Mouse (Mus musculus) layer of hippocampus, adult 2 months (tissue): ENCODE results near the gene Ralgps1. TPM values are rescaled to one million over a fixed set of nuclear protein-coding genes. Genes with fewer than 3 reads are reported as not detected.

Experiments used
- DNase-seq, 2 experiments: peaks; one replicate each; pipeline ENCODE4 v3.0.0; 2022; ENCODE audit warnings: low spot score in 2 of 2
- H3K27ac ChIP-seq: fragments of 200-600 bp; 2 replicates; pipeline ENCODE4 v1.8.1; 2022
- H3K4me3 ChIP-seq: fragments of 200-600 bp; 2 replicates; pipeline ENCODE4 v1.8.1; 2022; ENCODE audit warnings: mild to moderate bottlenecking
- CTCF ChIP-seq: fragments of 200-600 bp; conservative IDR thresholded peaks from 2 replicates; pipeline ENCODE4 v1.8.1; 2022; ENCODE audit warnings: antibody characterized with exemption, mild to moderate bottlenecking, moderate library complexity
- total RNA-seq, 2 experiments: library from RNA; stranded (reverse); gene quantifications; 2 replicates each; pipeline ENCODE4 v1.2.3; 2021

Gene Ralgps1
- total RNA-seq, 2 experiments from 2014 or later = 68.2 TPM

DNA sequence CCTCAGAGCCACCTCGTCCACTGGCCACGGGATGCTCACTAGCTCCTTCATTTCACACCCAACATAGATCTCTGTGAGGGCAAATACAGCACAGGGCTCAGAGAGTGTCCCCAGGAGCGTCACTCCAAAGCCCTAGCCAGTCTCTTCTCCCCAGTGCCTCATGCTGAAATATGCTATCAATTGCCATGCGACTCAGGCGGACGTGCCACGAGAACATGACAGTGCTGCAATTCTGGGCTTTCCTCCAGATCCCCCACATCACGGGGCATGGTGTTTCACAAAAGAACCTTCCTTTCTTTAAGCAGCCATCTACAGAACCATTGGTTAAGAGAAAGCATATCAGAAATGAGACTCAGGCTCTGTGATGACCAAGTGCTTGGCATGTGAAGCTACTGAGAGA, 110.5 kb downstream of the Ralgps1 start:
- no peak overlapping the region for H3K4me3 ChIP-seq
- H3K27ac ChIP-seq = peak overlapping the region; percentile 6; the same call in 1 of the 2 replicates

DNA sequence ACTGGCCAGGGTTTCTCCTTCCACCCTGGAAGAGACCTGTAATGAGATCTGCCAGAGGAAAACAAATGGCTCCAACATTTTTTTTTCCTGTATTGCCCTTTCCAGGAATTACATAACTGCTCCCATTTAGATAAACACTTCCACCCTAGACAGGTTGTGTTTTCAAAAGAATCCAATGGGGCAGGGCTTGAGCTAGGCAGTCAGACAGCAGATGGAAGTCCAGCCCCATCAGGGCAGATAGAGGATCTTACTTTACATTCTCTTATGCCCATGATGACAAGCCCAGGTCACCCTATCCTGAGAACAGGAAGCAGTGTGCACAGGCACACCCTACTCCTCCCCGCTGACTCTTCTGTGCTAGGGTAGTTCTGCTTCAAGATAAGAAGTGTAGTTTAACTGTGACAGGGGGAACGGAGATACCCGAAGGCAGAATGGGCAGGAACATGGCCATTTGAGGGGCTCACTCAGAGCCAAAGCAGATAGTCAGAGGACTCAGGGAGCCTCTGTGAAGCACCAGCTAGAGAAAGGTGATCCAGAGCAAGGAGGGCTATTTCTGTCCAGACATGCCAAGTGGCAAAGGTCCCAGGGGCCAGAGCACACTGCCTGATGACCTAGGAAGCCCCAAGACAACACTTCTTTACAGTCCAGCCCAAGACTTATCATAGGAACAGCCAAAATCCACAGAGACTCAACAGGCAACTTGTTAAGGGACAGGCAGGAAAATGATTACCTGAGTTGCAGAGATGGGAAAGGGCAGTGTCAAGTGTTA, 114.3 kb downstream of the Ralgps1 start:
- TF ChIP-seq CTCF = no peak
- no peak overlapping the region for H3K4me3 ChIP-seq
- peak overlapping the region; percentile 65; the same call in 1 of the 2 replicates for H3K27ac ChIP-seq
- DNase-seq = no peak

More for the DNA sequence above, 110.5 kb downstream of the Ralgps1 start:
- peak; percentile 63 to 72 for DNase-seq
- no peak for TF ChIP-seq CTCF

DNA sequence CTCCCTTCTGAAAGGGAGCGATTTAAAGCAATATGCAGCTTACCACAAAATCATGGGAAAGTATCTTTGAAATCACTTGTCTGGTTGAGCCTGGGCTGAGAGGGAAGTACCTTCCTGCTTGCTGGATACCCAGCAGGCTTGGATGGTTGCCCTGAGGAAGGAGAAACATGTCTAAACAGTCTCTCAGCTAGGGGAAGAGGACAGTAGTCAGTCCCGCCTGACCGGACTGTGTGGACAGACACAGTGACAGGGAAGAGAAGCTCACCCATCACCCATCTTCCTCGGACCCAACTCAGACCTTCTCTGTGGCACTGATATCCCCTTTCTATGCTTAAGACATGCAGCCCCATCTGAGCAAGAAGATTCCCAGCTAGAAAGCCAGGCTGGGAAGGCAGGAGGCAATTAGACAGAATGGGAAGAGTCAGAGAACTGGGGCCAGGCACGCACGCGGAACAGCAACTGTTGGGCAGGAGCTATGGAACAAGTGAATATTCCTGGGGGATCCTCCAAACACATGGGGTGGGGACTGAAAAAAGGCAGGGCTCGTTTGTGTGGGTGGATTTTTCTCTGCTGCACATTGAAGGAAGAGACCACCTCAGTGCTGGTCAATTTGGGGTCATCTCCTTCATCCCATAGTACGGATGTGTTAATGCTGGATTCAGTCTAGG, 116.8 kb downstream of the Ralgps1 start:
- H3K27ac ChIP-seq = no peak overlapping the region
- TF ChIP-seq CTCF = no peak

DNA sequence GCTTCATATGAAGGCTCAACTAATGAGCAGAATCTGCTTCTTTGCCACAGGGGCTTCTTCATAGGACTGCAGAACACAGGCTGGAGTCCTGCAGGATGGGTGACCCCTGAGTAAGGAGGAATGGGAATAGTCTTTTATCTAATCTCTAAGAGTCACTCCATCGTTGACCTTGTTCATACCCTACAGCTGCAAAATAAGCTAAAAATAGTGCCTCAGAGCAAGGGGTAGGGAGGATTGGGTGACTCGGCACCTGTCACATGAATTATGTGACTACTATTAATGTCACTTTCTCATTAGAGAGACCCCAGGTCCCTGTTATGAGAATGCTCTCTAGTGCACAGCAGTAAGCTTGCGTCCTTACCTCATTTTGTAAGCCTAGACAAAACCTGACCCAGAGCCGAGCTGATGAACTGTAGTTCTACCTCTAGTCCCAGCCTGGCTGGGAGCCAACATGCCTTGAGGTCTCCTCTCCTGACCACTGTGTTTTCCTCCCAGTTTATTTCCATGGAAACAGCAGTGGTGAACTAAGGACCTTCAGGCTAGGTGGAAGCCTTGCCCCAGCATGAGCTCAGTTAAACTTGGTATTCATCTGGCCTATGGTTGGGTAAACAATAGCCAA, 117.6 kb downstream of the Ralgps1 start:
- no peak for TF ChIP-seq CTCF
- no peak for DNase-seq
- 0 out of 2 replicates have a peak overlapping the region, but pooled peaks have one; percentile 4 for H3K27ac ChIP-seq

More for the DNA sequence above, 116.8 kb downstream of the Ralgps1 start:
- DNase-seq = no peak
- no peak overlapping the region for H3K4me3 ChIP-seq

DNA sequence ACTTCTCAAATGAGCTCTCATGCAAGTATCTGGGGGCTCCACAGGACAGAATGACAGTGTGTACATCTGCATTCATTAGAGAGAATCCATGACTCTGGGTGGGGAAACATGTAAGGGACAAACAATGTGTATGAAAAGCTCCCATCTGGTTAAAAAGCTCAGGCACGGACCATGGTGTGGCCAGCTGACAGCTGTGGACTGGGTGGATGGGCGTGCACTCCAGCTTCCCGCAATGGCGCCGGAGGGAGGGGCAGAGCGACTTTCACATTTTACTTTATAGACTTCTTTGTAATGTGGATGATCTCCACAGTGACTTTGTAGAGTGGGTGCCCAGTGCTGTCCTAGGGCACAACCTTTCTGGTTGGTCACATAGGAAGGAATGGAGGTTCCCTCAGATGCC, 118.5 kb downstream of the Ralgps1 start:
- Histone ChIP-seq H3K27ac (peak overlapping the region; percentile 20; the same call in 1 of the 2 replicates), H3K4me3 (no peak overlapping the region)
- no peak for DNase-seq
- no peak for TF ChIP-seq CTCF

More for the DNA sequence above, 117.6 kb downstream of the Ralgps1 start:
- H3K4me3 ChIP-seq = no peak overlapping the region

DNA sequence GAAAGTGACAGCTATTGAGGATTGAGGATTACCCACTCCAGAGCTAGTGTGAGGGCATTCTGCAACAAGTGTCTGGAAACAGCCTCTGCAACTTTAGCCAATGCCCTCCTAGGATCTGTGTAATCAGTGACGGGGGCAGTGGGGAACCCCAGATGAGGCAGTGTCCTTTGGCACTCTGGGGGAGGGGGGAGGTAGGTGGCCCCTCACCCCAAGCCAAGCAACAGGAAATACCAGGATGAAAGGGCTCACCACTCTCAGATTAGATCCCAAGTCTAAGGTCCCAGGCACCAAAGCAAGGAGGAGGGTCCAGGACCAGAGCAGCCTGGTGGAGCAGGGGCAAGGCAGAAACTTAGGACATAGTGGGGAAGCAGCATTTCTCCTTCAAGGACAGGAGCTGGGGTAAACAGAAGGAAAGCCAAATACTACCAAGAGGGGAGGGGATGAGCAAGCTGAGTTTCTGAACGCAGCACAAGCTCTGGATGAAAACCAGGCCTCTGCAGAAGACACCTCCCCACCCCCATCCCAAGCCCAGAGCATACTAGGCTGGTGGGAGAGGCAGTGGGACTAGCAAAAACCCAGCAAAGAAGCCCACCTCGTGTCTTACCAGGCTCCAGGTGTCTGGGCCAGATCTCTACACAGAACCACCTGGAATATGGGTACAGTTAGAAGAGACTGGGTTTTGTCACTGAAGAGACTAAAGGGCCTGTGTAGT, 121.2 kb downstream of the Ralgps1 start:
- no peak for TF ChIP-seq CTCF
- Histone ChIP-seq H3K4me3 (no peak overlapping the region), H3K27ac (no peak overlapping the region)
- DNase-seq = no peak

DNA sequence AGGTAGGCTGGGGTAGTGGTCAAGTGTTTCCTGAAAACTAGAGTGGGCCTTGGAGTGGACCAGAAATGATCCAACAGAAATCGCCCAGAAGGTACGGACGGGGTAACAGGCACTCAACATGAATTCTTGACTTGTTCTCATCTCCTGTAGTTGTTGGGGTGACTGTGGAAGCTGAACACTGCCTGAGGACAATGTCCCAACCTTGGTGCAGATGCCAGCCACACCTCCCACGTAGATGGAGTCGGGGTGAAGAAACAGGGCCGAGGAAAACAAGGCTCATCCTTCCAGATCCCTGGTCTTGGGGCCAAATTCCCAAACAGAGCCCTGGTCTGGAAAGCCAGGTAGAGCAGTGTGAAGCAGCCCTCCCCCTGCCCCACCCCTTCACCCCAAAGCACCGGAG, 122.7 kb downstream of the Ralgps1 start:
- Histone ChIP-seq H3K27ac (no peak overlapping the region), H3K4me3 (no peak overlapping the region)
- no peak for DNase-seq
- TF ChIP-seq CTCF = no peak

DNA sequence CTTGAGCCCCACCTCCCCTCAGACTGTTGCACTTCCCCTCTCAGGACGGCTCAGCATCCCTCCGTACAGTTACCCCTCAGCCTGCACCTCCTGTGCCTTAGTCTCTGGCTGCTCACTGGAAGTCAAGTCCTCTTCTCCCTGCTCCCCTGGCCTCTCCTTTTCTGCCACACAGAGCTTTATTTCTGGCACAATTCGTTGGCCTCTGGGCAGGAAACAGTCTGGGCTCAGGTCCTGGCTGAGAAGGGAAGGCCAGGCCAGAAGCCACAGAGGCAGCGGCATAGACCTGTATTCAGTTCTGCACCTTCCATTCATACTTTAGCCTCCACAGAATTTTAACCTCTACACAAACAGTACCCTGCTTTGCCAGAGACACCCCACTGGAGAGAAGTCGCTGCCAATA, 124.4 kb downstream of the Ralgps1 start:
- Histone ChIP-seq H3K4me3 (no peak overlapping the region), H3K27ac (no peak overlapping the region)
- no peak for DNase-seq
- TF ChIP-seq CTCF = no peak

DNA sequence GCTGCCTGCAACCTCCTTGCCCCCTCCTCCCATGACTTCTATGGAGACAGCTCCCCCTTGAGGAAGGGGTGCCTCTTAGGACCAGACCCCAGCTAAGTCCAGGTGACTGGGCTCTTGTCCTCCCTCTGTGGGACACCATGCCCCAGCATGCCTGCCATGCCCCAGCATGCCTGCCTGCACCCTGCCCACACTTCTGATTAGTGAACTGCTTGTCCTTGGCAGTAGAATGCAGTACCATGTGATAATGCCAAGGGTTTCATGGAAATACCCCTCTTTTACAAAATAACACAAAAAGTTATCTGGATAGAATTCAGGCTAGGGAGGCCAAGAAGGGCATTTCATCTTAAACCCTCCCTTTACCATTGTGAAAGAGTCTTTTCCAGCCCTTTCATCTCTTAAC, 125.9 kb downstream of the Ralgps1 start:
- Histone ChIP-seq H3K4me3 (no peak overlapping the region), H3K27ac (peak overlapping the region; percentile 43; the same call in 1 of the 2 replicates)
- 0 out of 2 replicates have a peak, but pooled peaks have one; percentile 26 for TF ChIP-seq CTCF
- no peak for DNase-seq

DNA sequence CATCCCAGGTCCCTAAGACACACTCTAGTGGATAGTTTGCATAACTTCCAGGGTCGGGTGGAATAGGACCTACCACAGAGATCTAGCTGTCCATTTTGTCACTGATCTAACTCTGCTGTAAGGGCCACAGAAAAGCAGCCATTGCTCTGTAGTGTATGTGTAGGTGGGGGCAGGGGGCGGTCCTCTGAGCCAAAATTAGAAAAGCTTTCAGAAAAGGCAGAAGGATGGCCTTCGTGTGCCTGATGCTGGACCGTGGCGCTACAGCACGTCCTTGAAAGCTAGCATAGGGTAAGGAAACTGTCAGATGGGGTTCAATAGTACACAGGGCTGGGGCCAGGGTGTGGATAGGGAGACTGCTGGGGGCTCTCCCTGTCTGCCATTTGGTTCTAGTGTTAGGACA, 126.4 kb downstream of the Ralgps1 start:
- no peak for DNase-seq
- no peak overlapping the region for H3K4me3 ChIP-seq
- H3K27ac ChIP-seq = peak overlapping the region; percentile 43; the same call in 1 of the 2 replicates
- no peak for TF ChIP-seq CTCF

DNA sequence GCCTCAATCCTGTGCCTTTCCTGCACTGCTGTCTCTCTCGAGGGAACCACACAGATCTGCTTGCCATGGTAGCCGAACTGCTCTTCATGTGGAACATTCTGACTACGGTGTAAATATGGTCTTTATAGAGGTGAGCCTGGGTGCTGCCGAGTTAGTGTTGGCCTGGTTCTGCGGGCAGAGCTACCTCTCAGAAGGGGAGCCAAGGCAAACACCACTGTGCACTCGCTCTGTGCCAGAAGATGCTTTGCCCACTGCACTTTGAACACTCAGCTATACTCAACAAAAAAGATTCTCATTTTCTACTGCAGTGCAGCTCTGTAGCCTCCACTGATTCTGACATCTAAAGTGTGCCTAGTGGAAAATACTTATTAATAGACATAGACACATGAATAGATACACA, 133.7 kb downstream of the Ralgps1 start:
- Histone ChIP-seq H3K4me3 (no peak overlapping the region), H3K27ac (peak overlapping the region; percentile 39; the same call in 1 of the 2 replicates)
- TF ChIP-seq CTCF = no peak
- DNase-seq = no peak

DNA sequence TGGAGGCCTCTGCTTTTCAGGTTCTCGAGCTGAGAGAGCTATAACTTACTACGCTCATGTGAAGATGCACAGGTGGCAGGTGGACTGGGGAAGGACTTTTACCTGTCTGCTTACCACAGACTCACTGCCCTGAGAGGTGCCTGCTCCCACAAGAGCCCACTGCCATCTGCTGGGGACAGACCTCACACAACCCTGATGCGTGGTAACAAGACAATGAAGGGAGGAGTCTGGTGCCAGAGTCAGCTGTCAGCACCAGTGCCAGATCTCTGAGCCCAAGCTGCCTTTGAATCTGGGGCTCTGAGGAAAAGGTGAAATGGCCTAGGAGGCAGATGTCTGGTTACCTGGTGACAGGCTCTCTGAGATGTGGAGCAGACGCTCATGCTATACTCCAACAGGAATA, 136.4 kb downstream of the Ralgps1 start:
- TF ChIP-seq CTCF = peak; percentile 51
- no peak for DNase-seq
- peak overlapping the region; percentile 63 for H3K27ac ChIP-seq
- H3K4me3 ChIP-seq = no peak overlapping the region

DNA sequence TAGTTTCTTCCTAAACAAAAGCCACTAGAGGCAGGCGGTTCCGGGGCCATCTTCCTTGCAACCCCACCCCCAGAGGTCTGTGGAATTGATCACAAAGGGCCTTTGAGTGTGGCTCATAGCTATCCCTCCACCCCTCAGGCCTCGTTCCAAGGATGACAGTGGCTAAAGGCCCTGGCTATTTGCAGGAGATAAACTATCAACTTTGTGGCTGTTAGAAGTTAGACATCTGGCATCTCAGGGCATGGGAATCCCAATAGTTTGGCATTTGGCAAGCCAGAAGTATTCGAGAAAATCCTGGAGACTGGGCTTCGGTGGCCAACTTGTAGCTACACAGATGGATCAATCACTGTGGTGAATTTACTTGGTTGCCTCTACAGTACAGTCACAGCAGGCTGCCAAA, 137.4 kb downstream of the Ralgps1 start:
- DNase-seq = no peak
- Histone ChIP-seq H3K4me3 (no peak overlapping the region), H3K27ac (peak overlapping the region; percentile 63)
- no peak for TF ChIP-seq CTCF
